Mouse (Mus musculus) testis, adult 2 months (tissue): ENCODE data around the gene Tgfb1i1. TPM values are rescaled to one million over a fixed set of nuclear protein-coding genes. Genes with fewer than 3 reads are reported as not detected.

Experiments
- H3K27ac ChIP-seq: fragments of 200-500 bp; 2 replicates; pipeline ENCODE4 v1.5.1; 2012; ENCODE audit warnings: low read depth, low read length; ENCODE audit not compliant: control insufficient read depth, insufficient read depth
- H3K27me3 ChIP-seq: fragments of 200-500 bp; 2 replicates; pipeline ENCODE4 v1.6.1; 2012; ENCODE audit warnings: mild to moderate bottlenecking, low read length, moderate library complexity; ENCODE audit not compliant: control insufficient read depth, insufficient read depth
- H3K36me3 ChIP-seq: fragments of 200-500 bp; 2 replicates; pipeline ENCODE4 v1.6.1; 2012; ENCODE audit warnings: mild to moderate bottlenecking, low read length; ENCODE audit not compliant: control insufficient read depth, insufficient read depth
- H3K4me1 ChIP-seq: fragments of 200-500 bp; 2 replicates; pipeline ENCODE4 v1.6.1; 2012; ENCODE audit warnings: low read length; ENCODE audit not compliant: control insufficient read depth, insufficient read depth
- H3K4me3 ChIP-seq: fragments of 200-500 bp; 2 replicates; pipeline ENCODE4 v1.5.1; 2012; ENCODE audit warnings: low read depth, mild to moderate bottlenecking, low read length, moderate library complexity, mixed read lengths; ENCODE audit not compliant: control insufficient read depth
- CTCF ChIP-seq: fragments of 200-500 bp; IDR thresholded peaks from 2 replicates; pipeline ENCODE4 v1.5.1; 2012; ENCODE audit warnings: low read depth, mild to moderate bottlenecking, inconsistent platforms, low read length, moderate library complexity; ENCODE audit not compliant: control insufficient read depth, insufficient read depth, insufficient replicate concordance
- POLR2A ChIP-seq: fragments of 200-500 bp; IDR thresholded peaks from 2 replicates; pipeline ENCODE4 v1.6.1; 2012; ENCODE audit warnings: low read depth, mild to moderate bottlenecking, inconsistent platforms, low read length, moderate library complexity; ENCODE audit not compliant: control insufficient read depth
- polyA plus RNA-seq: library from polyadenylated mRNA; depleted of rRNA; stranded (reverse); fragments of >200 nt; gene quantifications from 2 replicates; pipeline ENCODE4 v1.2.3, GENCODE M21; 2012

The Tgfb1i1 gene
- polyA plus RNA-seq, 1 experiment: 3.7 TPM

GRCm38 (mm10) chr7:128247443-128247842 lies 831 bp downstream of the Tgfb1i1 start:
- peak overlapping the region; percentile 45; the same call in 1 of the 2 replicates for H3K27ac ChIP-seq
- H3K4me3 ChIP-seq: peak overlapping the region; percentile 45; the same call in 1 of the 2 replicates
- peak; percentile 23; the same call in 1 of the 2 replicates for TF ChIP-seq CTCF
- no peak for TF ChIP-seq POLR2A

GRCm38 (mm10) chr7:128248081-128249042 lies 1.8 kb downstream of the Tgfb1i1 start:
- no peak overlapping the region for H3K27ac ChIP-seq
- TF ChIP-seq CTCF (no peak), POLR2A (no peak)
- no peaks in the 10 kb centered on the region for H3K36me3 ChIP-seq
- H3K4me1 ChIP-seq: no peaks in the 10 kb centered on the region; the same call in none of the 2 replicates
- H3K27me3 ChIP-seq: no peaks in the 10 kb centered on the region
- H3K4me3 ChIP-seq: no peak overlapping the region

More at GRCm38 (mm10) chr7:128247443-128247842, 831 bp downstream of the Tgfb1i1 start:
- no peaks in the 10 kb centered on the region; the same call in none of the 2 replicates for H3K4me1 ChIP-seq
- no peaks in the 10 kb centered on the region for H3K36me3 ChIP-seq
- no peaks in the 10 kb centered on the region for H3K27me3 ChIP-seq

- Histone ChIP-seq H3K27me3 (no peaks in the 10 kb centered on the region), H3K27ac (no peak overlapping the region)
Observed at GRCm38 (mm10) chr7:128249998-128250397, 3.4 kb downstream of the Tgfb1i1 start.

GRCm38 (mm10) chr7:128251946-128252345 lies 5.3 kb downstream of the Tgfb1i1 start:
- 0 out of 2 replicates have a peak, but pooled peaks cover 2% of the 10 kb centered on the region for H3K4me1 ChIP-seq
- no peak overlapping the region for H3K27ac ChIP-seq
- TF ChIP-seq POLR2A (no peak), CTCF (no peak)
- no peaks in the 10 kb centered on the region for H3K36me3 ChIP-seq
- no peaks in the 10 kb centered on the region for H3K27me3 ChIP-seq
- no peak overlapping the region for H3K4me3 ChIP-seq

More at GRCm38 (mm10) chr7:128249998-128250397, 3.4 kb downstream of the Tgfb1i1 start:
- no peaks in the 10 kb centered on the region for H3K36me3 ChIP-seq
- H3K4me1 ChIP-seq: no peaks in the 10 kb centered on the region; the same call in none of the 2 replicates
- TF ChIP-seq POLR2A (no peak), CTCF (no peak)
- H3K4me3 ChIP-seq: no peak overlapping the region

- H3K27ac ChIP-seq: no peak overlapping the region
- H3K4me1 ChIP-seq: 0 out of 2 replicates have a peak, but pooled peaks cover 2% of the 10 kb centered on the region
- no peaks in the 10 kb centered on the region for H3K27me3 ChIP-seq
- H3K36me3 ChIP-seq: no peaks in the 10 kb centered on the region
- no peak overlapping the region for H3K4me3 ChIP-seq
- no peak for TF ChIP-seq CTCF
- TF ChIP-seq POLR2A: no peak
Observed at GRCm38 (mm10) chr7:128252609-128253008, 6.0 kb downstream of the Tgfb1i1 start.

- no peaks in the 10 kb centered on the region for H3K36me3 ChIP-seq
- H3K27me3 ChIP-seq: no peaks in the 10 kb centered on the region
- TF ChIP-seq POLR2A (no peak), CTCF (no peak)
- H3K4me3 ChIP-seq: no peak overlapping the region
- H3K4me1 ChIP-seq: 0 out of 2 replicates have a peak, but pooled peaks cover 2% of the 10 kb centered on the region
- no peak overlapping the region for H3K27ac ChIP-seq
Observed at GRCm38 (mm10) chr7:128254978-128255377, 8.4 kb downstream of the Tgfb1i1 start.

GRCm38 (mm10) chr7:128255757-128256156 lies 9.1 kb downstream of the Tgfb1i1 start:
- Histone ChIP-seq H3K27ac (no peak overlapping the region), H3K4me1 (0 out of 2 replicates have a peak, but pooled peaks cover 2% of the 10 kb centered on the region), H3K27me3 (no peaks in the 10 kb centered on the region), H3K4me3 (no peak overlapping the region), H3K36me3 (no peaks in the 10 kb centered on the region)
- TF ChIP-seq POLR2A: no peak
- no peak for TF ChIP-seq CTCF
